Mouse (Mus musculus) CD8-positive naive resting alpha-beta T cell, adult 57 days (primary cell): Measurements from ENCODE around the gene Nfat5. TPM values are rescaled to one million over a fixed set of nuclear protein-coding genes. Genes with fewer than 3 reads are reported as not detected.

Experiments used
- total RNA-seq: library from RNA; stranded (reverse); gene quantifications from one replicate; pipeline ENCODE4 v1.2.4, GENCODE M21; 2023

Gene Nfat5
- total RNA-seq: 55.5 TPM

DNA sequence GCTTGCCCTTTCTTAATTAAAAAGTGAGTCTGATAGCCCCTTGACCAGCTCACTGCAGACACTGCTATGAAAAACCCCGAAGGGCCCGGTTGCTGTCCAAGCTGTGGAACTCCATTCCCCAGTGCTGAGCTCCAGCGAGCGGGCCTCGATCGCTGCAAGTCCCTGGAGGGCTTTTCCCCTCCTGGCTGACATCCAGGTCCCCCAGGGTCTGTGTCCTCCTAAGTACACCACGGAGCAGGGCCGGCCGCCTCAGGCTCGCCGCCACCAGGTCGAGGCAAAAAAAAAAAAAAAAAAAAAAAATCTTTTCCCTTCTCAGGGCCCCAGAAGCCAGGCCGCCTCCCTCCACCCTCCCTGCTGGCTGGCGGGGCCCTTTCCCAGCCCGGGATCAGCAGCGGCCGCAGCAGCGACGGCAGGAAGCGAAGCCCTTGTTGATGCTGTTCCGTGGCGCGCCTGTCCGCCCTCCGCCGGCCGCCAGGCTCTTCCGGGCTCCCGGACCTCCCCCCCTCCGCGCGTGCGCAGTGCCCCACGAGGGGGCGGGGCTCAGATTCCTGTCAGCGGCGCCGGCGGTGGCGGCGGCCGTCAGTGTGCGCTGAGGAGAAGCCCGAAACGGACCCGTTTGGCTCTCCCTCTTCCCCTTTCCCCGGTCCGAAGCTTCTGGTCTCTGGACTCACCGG lies at the start of gene Nfat5:
Gene Nfat5, plus strand, starts transcription at position 543 of the 674 bp plus-strand sequence.

DNA sequence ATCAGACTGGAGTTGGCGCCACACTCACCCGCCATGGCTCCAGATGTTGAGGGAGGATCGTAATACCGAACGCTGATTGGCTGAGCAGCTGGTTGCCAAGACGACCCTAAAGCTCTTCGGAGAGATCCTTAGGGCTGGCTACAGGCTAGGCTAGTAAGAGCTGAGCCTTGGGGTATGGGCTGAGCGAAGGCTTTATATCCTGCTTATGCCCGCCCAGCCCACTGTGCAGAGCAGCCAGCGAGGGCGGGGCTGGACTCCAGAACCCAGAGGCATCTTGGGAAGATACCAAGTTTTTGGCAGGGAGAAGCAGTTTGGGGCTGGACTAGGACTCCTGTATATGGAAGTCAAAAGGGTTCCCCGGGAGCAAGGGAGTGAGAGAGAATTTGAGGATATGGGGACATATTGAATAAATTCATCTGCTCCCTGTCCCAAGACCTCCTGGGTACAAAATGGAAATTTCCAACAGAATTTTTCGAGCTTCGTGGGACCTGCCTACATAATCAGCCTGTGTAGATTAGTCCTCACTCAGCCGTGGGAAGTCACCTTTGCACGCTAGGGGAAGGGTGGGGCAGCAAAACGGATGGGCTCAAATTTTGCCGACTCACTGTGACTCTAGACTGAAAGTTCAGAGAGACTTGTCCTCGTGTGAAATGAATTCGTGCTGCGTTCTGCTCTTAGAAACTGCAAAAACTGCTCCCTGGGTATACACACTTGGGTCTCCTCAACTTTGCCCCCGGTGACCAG lies 109.9 kb downstream of the Nfat5 start, which contains the start of gene Nqo1:
Gene Nqo1, minus strand, starts transcription at position 169 of the 744 bp plus-strand sequence.

DNA sequence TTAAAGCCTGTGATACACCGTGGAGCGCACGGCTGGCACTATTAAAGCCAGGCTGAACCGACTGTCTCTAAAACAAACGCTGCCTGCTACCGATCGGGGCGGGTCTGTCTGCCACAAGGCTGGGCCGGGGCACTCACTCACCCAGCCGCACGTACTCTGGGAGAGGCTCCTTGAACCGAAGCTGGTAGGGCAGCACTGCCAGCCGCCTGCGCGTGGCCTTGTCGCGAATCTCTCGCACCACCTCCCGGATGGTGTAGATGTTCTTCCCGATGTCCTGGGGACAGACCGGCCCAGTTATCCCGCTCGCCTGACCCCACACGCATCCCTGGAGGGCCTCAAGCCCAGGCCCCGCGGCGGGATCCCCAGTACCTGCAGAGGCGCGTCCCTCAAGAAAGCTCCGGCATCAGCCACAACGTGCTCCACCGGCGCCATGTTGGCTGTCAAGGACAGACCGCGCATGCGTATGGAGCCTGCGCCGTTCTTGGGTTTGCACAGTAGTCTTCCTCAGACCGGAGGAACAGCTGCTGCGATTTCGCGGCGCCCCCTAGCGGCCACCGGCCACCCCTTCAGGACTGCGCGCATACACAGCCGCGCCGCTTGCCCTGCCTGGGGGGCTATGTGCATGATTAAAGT lies 131.4 kb downstream of the Nfat5 start, which contains the start of gene Nob1:
Gene Nob1, minus strand, starts transcription at position 455 of the 633 bp plus-strand sequence.

Other genes with a start within 250 kb of the Nfat5 start
- 7.4 TPM for gene Pdf, start 244.9 kb upstream of the Nfat5 start, total RNA-seq
- gene Cog8, start 236.8 kb upstream of the Nfat5 start, total RNA-seq: 36.2 TPM
- 62.6 TPM for gene Nip7, start 236.6 kb upstream of the Nfat5 start, total RNA-seq
- gene Tmed6, start 227.8 kb upstream of the Nfat5 start, total RNA-seq: 1.4 TPM
- 62.3 TPM for gene Terf2, start 196.9 kb upstream of the Nfat5 start, total RNA-seq
- 26.9 TPM for gene Cyb5b, start 142.8 kb upstream of the Nfat5 start, total RNA-seq
- not detected for gene Nqo1, start 109.7 kb downstream of the Nfat5 start, total RNA-seq
- gene Nob1, start 131.6 kb downstream of the Nfat5 start, total RNA-seq: 55.8 TPM
- 99.4 TPM for gene Wwp2, start 142.9 kb downstream of the Nfat5 start, total RNA-seq